18 mouse cellular contexts compared by ENCODE assay signal in the genomic region with DNA sequence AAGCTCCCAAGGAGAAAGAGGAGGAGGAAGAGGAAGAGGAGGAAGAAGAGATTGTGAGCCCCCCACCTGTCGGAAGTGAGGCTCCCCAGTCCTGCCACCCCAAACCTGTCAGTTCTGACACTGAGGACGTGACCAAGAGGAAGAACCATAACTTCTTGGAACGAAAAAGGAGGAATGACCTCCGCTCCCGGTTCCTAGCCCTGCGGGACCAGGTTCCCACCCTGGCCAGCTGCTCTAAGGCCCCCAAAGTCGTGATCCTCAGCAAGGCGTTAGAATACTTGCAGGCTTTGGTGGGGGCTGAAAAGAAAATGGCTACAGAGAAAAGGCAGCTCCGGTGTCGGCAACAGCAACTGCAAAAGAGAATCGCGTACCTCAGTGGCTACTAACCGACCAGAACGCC. TPM values are rescaled to one million over a fixed set of nuclear protein-coding genes. Genes with fewer than 3 reads are reported as not detected.
A peak's percentile ranks its signal among the peaks of the same experiment; 100 is the strongest.
DNase-seq lines count a peak whose midpoint lies in the region; ATAC-seq and TF ChIP-seq lines count a peak whose summit lies in the region.
"Had no signal": no experiment of that assay in that cellular context is flagged by ENCODE, and none has a peak within 500 bp of the region (broad histone marks: within the 10 kb centered on the region; RNA-seq: fewer than 3 reads in every experiment).

No protein-coding gene starts in this region.

- 20% methylated on average over 14 of the region's 14 CpGs for WGBS in cerebellum, adult 2 months
- 33% methylated on average over 14 of the region's 14 CpGs for WGBS in hindbrain, embryonic 12.5 days
- WGBS in midbrain, embryonic 12.5 days, result 25% methylated on average over 14 of the region's 14 CpGs

- peak overlapping the region; percentile 82 for H3K4me2 ChIP-seq in hindbrain, embryonic 12.5 days (replicated peaks)
- peak overlapping the region; percentile 86 for H3K4me2 ChIP-seq in midbrain, embryonic 12.5 days (replicated peaks)

- peak overlapping the region; percentile 52 for H3K9ac ChIP-seq in hindbrain, embryonic 12.5 days
- peak overlapping the region; percentile 59 for H3K9ac ChIP-seq in midbrain, embryonic 12.5 days (replicated peaks)
- H3K9ac ChIP-seq: stomach, embryonic 15.5 days had no signal

- no peaks in the 10 kb centered on the region; the same call in 1 of the 2 replicates for H3K27me3 ChIP-seq in cerebellum, adult 2 months (ENCODE audit: control insufficient read depth, insufficient read depth, low read length)
- H3K27me3 ChIP-seq in hindbrain, embryonic 12.5 days, result no peaks in the 10 kb centered on the region
- no peaks in the 10 kb centered on the region for H3K27me3 ChIP-seq in midbrain, embryonic 12.5 days

- H3K4me1 ChIP-seq in cerebellum, adult 2 months (ENCODE audit: control insufficient read depth, insufficient read depth, low read length), result no peaks in the 10 kb centered on the region
- H3K4me1 ChIP-seq in hindbrain, embryonic 12.5 days, result peaks cover 53% of the 10 kb centered on the region
- peaks cover 59% of the 10 kb centered on the region for H3K4me1 ChIP-seq in midbrain, embryonic 12.5 days

- no peak for TF ChIP-seq CTCF in cerebellum, adult 2 months (IDR thresholded peaks at IDR 0.05; ENCODE audit: borderline replicate concordance, insufficient read depth, low read depth, low read length)

- H3K36me3 ChIP-seq in hindbrain, embryonic 12.5 days, result peaks cover 23% of the 10 kb centered on the region
- peaks cover 37% of the 10 kb centered on the region for H3K36me3 ChIP-seq in midbrain, embryonic 12.5 days
- H3K36me3 ChIP-seq: stomach, embryonic 15.5 days had no signal

- DNase-seq in cerebellum, adult 2 months, result no peak
- DNase-seq in cerebellum, adult 8-10 months, result no peak
- DNase-seq in adrenal gland, adult 18-20 months (ENCODE audit: low spot score in 2 of 2), result no peak
- DNase-seq in cerebellum, postnatal 36 days, result no peak
- DNase-seq in frontal cortex, postnatal 10 days (ENCODE audit: low spot score in 2 of 2), result no peak
- DNase-seq in urinary bladder, postnatal 10 days (ENCODE audit: low spot score), result no peak
- DNase-seq: adrenal gland, postnatal 36 days; heart, adult 18-20 months; heart, postnatal 10 days; kidney, postnatal 25 days; layer of hippocampus, postnatal 36 days; lung, adult 2 months; thymus, postnatal 4 days had no signal

- H3K27ac ChIP-seq in cerebellum, adult 2 months (ENCODE audit: insufficient read depth, low read length), result no peak overlapping the region
- H3K27ac ChIP-seq in hindbrain, embryonic 12.5 days, result peak overlapping the region; percentile 93
- peak overlapping the region; percentile 96 for H3K27ac ChIP-seq in midbrain, embryonic 12.5 days (replicated peaks)
- H3K27ac ChIP-seq: stomach, embryonic 15.5 days had no signal

- ATAC-seq in hindbrain, embryonic 12.5 days (ENCODE audit: low FRiP score), result no peak
- ATAC-seq in midbrain, embryonic 12.5 days (ENCODE audit: low FRiP score, low read depth), result no peak
- ATAC-seq: intestine, embryonic 16.5 days had no signal

- no peaks in the 10 kb centered on the region for H3K9me3 ChIP-seq in hindbrain, embryonic 12.5 days (replicated peaks)
- H3K9me3 ChIP-seq in midbrain, embryonic 12.5 days, result no peaks in the 10 kb centered on the region
- H3K9me3 ChIP-seq: megakaryocyte, embryonic 14.5 days; stomach, embryonic 15.5 days had no signal

- TF ChIP-seq POLR2A in cerebellum, adult 2 months (IDR thresholded peaks at IDR 0.05; ENCODE audit: borderline replicate concordance, insufficient read depth, low read length), result no peak

- H3K4me3 ChIP-seq in cerebellum, adult 2 months (replicated peaks; ENCODE audit: insufficient read depth, low read depth, low read length), result peak overlapping the region; percentile 55
- peak overlapping the region; percentile 80 for H3K4me3 ChIP-seq in hindbrain, embryonic 12.5 days
- peak overlapping the region; percentile 83 for H3K4me3 ChIP-seq in midbrain, embryonic 12.5 days
- H3K4me3 ChIP-seq: megakaryocyte, embryonic 14.5 days; stomach, embryonic 15.5 days had no signal

RNA-seq across cellular contexts. Expression of gene Mycl, which starts 4.7 kb away (rescaled TPM):
- polyA plus RNA-seq in cerebellum, adult 2 months (2012; rRNA removed), result 5.3 and 5.8 TPM in 2 replicates
- polyA plus RNA-seq in hindbrain, embryonic 12.5 days (2016; fragmentation: Nextera tagmentation; extraction: Ambion mirVana), result 103 and 105 TPM in 2 replicates
- polyA plus RNA-seq in midbrain, embryonic 12.5 days (2016; fragmentation: Nextera tagmentation; extraction: Ambion mirVana), result 130 and 140 TPM in 2 replicates
- 1 to 10 TPM; 2.2 to 2.9 TPM for total RNA-seq in adrenal gland, adult 18-20 months (2021)

RNA-seq across cellular contexts. Expression of gene Trit1, which starts 16.3 kb away (rescaled TPM):
- 10.9 and 11.0 TPM in 2 replicates for polyA plus RNA-seq in cerebellum, adult 2 months (2012; rRNA removed)
- polyA plus RNA-seq in hindbrain, embryonic 12.5 days (2016; fragmentation: Nextera tagmentation; extraction: Ambion mirVana), result 23.3 and 26.7 TPM in 2 replicates
- polyA plus RNA-seq in midbrain, embryonic 12.5 days (2016; fragmentation: Nextera tagmentation; extraction: Ambion mirVana), result 29.3 and 30.0 TPM in 2 replicates
- 10 to 100 TPM; 18.2 to 19.7 TPM for total RNA-seq in adrenal gland, adult 18-20 months (2021)

RNA-seq across cellular contexts. Expression of gene Mfsd2a, which starts 39.1 kb away (rescaled TPM):
- polyA plus RNA-seq in cerebellum, adult 2 months (2012; rRNA removed), result 32.9 and 34.4 TPM in 2 replicates
- polyA plus RNA-seq in hindbrain, embryonic 12.5 days (2016; fragmentation: Nextera tagmentation; extraction: Ambion mirVana), result 28.5 and 28.7 TPM in 2 replicates
- 25.7 TPM in 2 replicates for polyA plus RNA-seq in midbrain, embryonic 12.5 days (2016; fragmentation: Nextera tagmentation; extraction: Ambion mirVana)
- 10 to 100 TPM; 17.3 to 27.3 TPM for total RNA-seq in adrenal gland, adult 18-20 months (2021)

Comparison
In these comparisons a context has a peak if more than half of its experiments do, and no peak if none do; other contexts are left out.
1. RNA of gene Mycl, which starts 4.7 kb away (polyA plus RNA-seq): 130 to 140 TPM in midbrain, embryonic 12.5 days and 103 to 105 TPM in hindbrain, embryonic 12.5 days; 5.3 to 5.8 TPM in cerebellum, adult 2 months; every median in the first group is over 10 times any median in the second.
2. Peak in every context shown above with its lines, with median percentiles within 50 percentile points of each other: H3K4me3 ChIP-seq.